Mouse (Mus musculus) adrenal gland, postnatal 36 days (tissue): Measurements from ENCODE around the gene Pimreg. TPM values are rescaled to one million over a fixed set of nuclear protein-coding genes. Genes with fewer than 3 reads are reported as not detected.

ENCODE experiments used
- DNase-seq, 2 experiments: peaks; one replicate each; pipeline ENCODE4 v3.0.0; 2021; ENCODE audit warnings: mixed read lengths in 1 of 2
- total RNA-seq, 2 experiments: library from RNA; stranded (reverse); gene quantifications; 2 replicates each; pipeline ENCODE4 v1.2.3; 2021

The Pimreg gene
- total RNA-seq, 2 experiments from 2014 or later, result 3.6 to 5.1 TPM

GRCm38 (mm10) chr11:72029143-72029542 is 12.7 kb upstream of the Pimreg start:
- DNase-seq, result peak; percentile 43 to 52

- no peak for DNase-seq
Measured at GRCm38 (mm10) chr11:72031353-72031752, 10.5 kb upstream of the Pimreg start.

GRCm38 (mm10) chr11:72032091-72032490 is 9.7 kb upstream of the Pimreg start:
- DNase-seq, result no peak

- no peak for DNase-seq
Measured at GRCm38 (mm10) chr11:72032589-72032988, 9.2 kb upstream of the Pimreg start.

- DNase-seq, result no peak
Measured at GRCm38 (mm10) chr11:72037409-72037808, 4.4 kb upstream of the Pimreg start, which contains the start of gene Aipl1. Aipl1 (minus strand) TSS chr11:72037509.

GRCm38 (mm10) chr11:72037996-72038395 is 3.8 kb upstream of the Pimreg start:
- DNase-seq, result peak; percentile 68 to 74

- no peak for DNase-seq
Measured at GRCm38 (mm10) chr11:72039599-72040386, 2.0 kb upstream of the Pimreg start.

GRCm38 (mm10) chr11:72041290-72041767 is 503 bp upstream of the Pimreg start:
- no peak for DNase-seq

GRCm38 (mm10) chr11:72042631-72043030 is 799 bp downstream of the Pimreg start:
- peak; percentile 31 to 42 for DNase-seq

GRCm38 (mm10) chr11:72044231-72044630 is 2.4 kb downstream of the Pimreg start:
- peak in 1 of 2 experiments; percentile 43 for DNase-seq

- DNase-seq, result no peak
Measured at GRCm38 (mm10) chr11:72048730-72049129, 6.9 kb downstream of the Pimreg start.

GRCm38 (mm10) chr11:72049171-72049759 is 7.4 kb downstream of the Pimreg start:
- DNase-seq, result no peak

GRCm38 (mm10) chr11:72050168-72050894 is 8.5 kb downstream of the Pimreg start:
- no peak for DNase-seq

- peak in 1 of 2 experiments; percentile 33 for DNase-seq
Measured at GRCm38 (mm10) chr11:72050895-72051858, 9.3 kb downstream of the Pimreg start.

GRCm38 (mm10) chr11:72052221-72052620 is 10.4 kb downstream of the Pimreg start:
- DNase-seq, result no peak

GRCm38 (mm10) chr11:72052636-72053035 is 10.8 kb downstream of the Pimreg start:
- DNase-seq, result peak; percentile 77 to 82

- no peak for DNase-seq
Measured at GRCm38 (mm10) chr11:72055176-72055575, 13.3 kb downstream of the Pimreg start.

GRCm38 (mm10) chr11:72057166-72057565 is 15.3 kb downstream of the Pimreg start:
- no peak for DNase-seq

GRCm38 (mm10) chr11:72060416-72060815 is 18.6 kb downstream of the Pimreg start:
- no peak for DNase-seq

- peak in 1 of 2 experiments; percentile 26 for DNase-seq
Measured at GRCm38 (mm10) chr11:72061093-72061620, 19.3 kb downstream of the Pimreg start.

GRCm38 (mm10) chr11:72064414-72064813 is 22.6 kb downstream of the Pimreg start:
- no peak for DNase-seq
